13 mouse cellular contexts compared by ENCODE assay signal in genomic region chr17:28910139-28910538, GRCm38 (mm10). TPM values are rescaled to one million over a fixed set of nuclear protein-coding genes. Genes with fewer than 3 reads are reported as not detected.
DNase-seq lines count a peak whose midpoint lies in the region; ATAC-seq and TF ChIP-seq lines count a peak whose summit lies in the region.
"Had no signal": no experiment of that assay in that cellular context is flagged by ENCODE, and none has a peak within 500 bp of the region (broad histone marks: within the 10 kb centered on the region; RNA-seq: fewer than 3 reads in every experiment).

No protein-coding gene starts in this region.

- no peak overlapping the region for H3K27ac ChIP-seq in heart, embryonic 12.5 days (ENCODE audit: poor library complexity, severe bottlenecking)
- no peak overlapping the region for H3K27ac ChIP-seq in ES-Bruce4 (ENCODE audit: insufficient read depth, low read length)
- no peak overlapping the region for H3K27ac ChIP-seq in limb, embryonic 10.5 days
- H3K27ac ChIP-seq: limb, embryonic 15.5 days had no signal

- no peak for TF ChIP-seq POLR2A in ES-Bruce4 (IDR thresholded peaks at IDR 0.05; ENCODE audit: insufficient read depth, low read length)

- H3K9me3 ChIP-seq in heart, embryonic 12.5 days (replicated peaks): no peaks in the 10 kb centered on the region
- no peaks in the 10 kb centered on the region for H3K9me3 ChIP-seq in ES-Bruce4 (replicated peaks; ENCODE audit: control insufficient read depth, insufficient read depth, low read length, poor library complexity, severe bottlenecking)
- H3K9me3 ChIP-seq in limb, embryonic 10.5 days (replicated peaks): no peaks in the 10 kb centered on the region
- H3K9me3 ChIP-seq: G1E; limb, embryonic 15.5 days had no signal

- H3K9ac ChIP-seq in heart, embryonic 12.5 days: peak overlapping the region; percentile 59; the same call in 1 of the 2 replicates
- H3K9ac ChIP-seq in ES-Bruce4 (ENCODE audit: low read depth, poor library complexity, severe bottlenecking): peak overlapping the region; percentile 58
- H3K9ac ChIP-seq: limb, embryonic 15.5 days had no signal

- DNase-seq in heart, adult 8-10 months (ENCODE audit: low spot score): no peak
- DNase-seq in induced T-regulatory cell, adult 2 months (ENCODE audit: low read depth): peak; percentile 45
- DNase-seq in limb, embryonic 10.5 days (ENCODE audit: low spot score): no peak
- DNase-seq in right cerebral cortex, postnatal 4 days: no peak
- DNase-seq in right cerebral cortex, adult 18-20 months: no peak

- peaks cover 19% of the 10 kb centered on the region for H3K27me3 ChIP-seq in heart, embryonic 12.5 days (replicated peaks)
- H3K27me3 ChIP-seq in ES-Bruce4 (ENCODE audit: control insufficient read depth, insufficient read depth, low read length, poor library complexity, severe bottlenecking): no peaks in the 10 kb centered on the region
- peaks cover 34% of the 10 kb centered on the region for H3K27me3 ChIP-seq in limb, embryonic 10.5 days (ENCODE audit: low read depth, poor library complexity, severe bottlenecking)

- peaks cover 16% of the 10 kb centered on the region for H3K4me1 ChIP-seq in heart, embryonic 12.5 days (replicated peaks)
- H3K4me1 ChIP-seq in ES-Bruce4 (ENCODE audit: control insufficient read depth, insufficient read depth, low read length): no peaks in the 10 kb centered on the region
- peaks cover 13% of the 10 kb centered on the region for H3K4me1 ChIP-seq in limb, embryonic 10.5 days

- TF ChIP-seq CTCF in ES-Bruce4 (IDR thresholded peaks at IDR 0.05; ENCODE audit: low read depth, low read length): peak; percentile 31

- H3K36me3 ChIP-seq in heart, embryonic 12.5 days: no peaks in the 10 kb centered on the region
- no peaks in the 10 kb centered on the region for H3K36me3 ChIP-seq in ES-Bruce4 (ENCODE audit: control insufficient read depth, insufficient read depth, low read length, poor library complexity, severe bottlenecking)
- H3K36me3 ChIP-seq in limb, embryonic 10.5 days: no peaks in the 10 kb centered on the region
- H3K36me3 ChIP-seq: G1E; limb, embryonic 15.5 days had no signal

- 26% methylated on average over 7 of the region's 7 CpGs for WGBS in heart, embryonic 12.5 days
- WGBS in limb, embryonic 10.5 days: 17% methylated on average over 7 of the region's 7 CpGs

- no peak overlapping the region for H3K4me3 ChIP-seq in heart, embryonic 12.5 days
- H3K4me3 ChIP-seq in ES-Bruce4 (ENCODE audit: low read depth, low read length): peak overlapping the region; percentile 41
- H3K4me3 ChIP-seq in limb, embryonic 10.5 days: 0 out of 2 replicates have a peak overlapping the region, but pooled peaks have one; percentile 45
- H3K4me3 ChIP-seq: myocyte had no signal

- peak overlapping the region; percentile 65; the same call in 1 of the 2 replicates for H3K4me2 ChIP-seq in heart, embryonic 12.5 days

- no peak for ATAC-seq in heart, embryonic 12.5 days (ENCODE audit: insufficient number of reproducible peaks, low FRiP score)
- ATAC-seq in erythroid progenitor cell, adult 5-6 weeks (replicated peaks; ENCODE audit: low FRiP score, poor library complexity, severe bottlenecking): no peak

- TF ChIP-seq EP300 in ES-Bruce4 (IDR thresholded peaks at IDR 0.05; ENCODE audit: insufficient read depth, low read depth, low read length): no peak

RNA-seq across cellular contexts. Expression of gene 4930539E08Rik, which starts 5.0 kb away (rescaled TPM):
- polyA plus RNA-seq in heart, embryonic 12.5 days (2016; fragmentation: Nextera tagmentation; extraction: Ambion mirVana): 0.04 and 0.06 TPM in 2 replicates
- total RNA-seq in heart, adult 8-10 months (2022): under 1 TPM in 1 of 4 experiments, not detected in 3; 0.06 TPM
- polyA plus RNA-seq in ES-Bruce4 (2011; ENCODE audit: insufficient read depth, insufficient read length, low read depth, missing spikeins): 1.5 and 3.0 TPM in 2 replicates
- polyA plus RNA-seq in limb, embryonic 10.5 days (2016; fragmentation: Nextera tagmentation; extraction: Ambion mirVana): 0.05 and 0.10 TPM in 2 replicates
- not detected in 2 replicates for total RNA-seq in erythroid progenitor cell, adult 5-6 weeks (2015; ENCODE audit: low replicate concordance)
- not detected in 2 replicates for total RNA-seq in erythroid progenitor cell, adult 5-6 weeks (2017; ENCODE audit: low replicate concordance)
- total RNA-seq: heart, postnatal 36 days had no signal
- polyA plus RNA-seq: G1E, myocyte had no signal

RNA-seq across cellular contexts. Expression of gene Pxt1, which starts 33.5 kb away (rescaled TPM):
- polyA plus RNA-seq in heart, embryonic 12.5 days (2016; fragmentation: Nextera tagmentation; extraction: Ambion mirVana): not detected in 2 replicates
- under 1 TPM in 2 of 4 experiments, not detected in 2; 0.26 to 0.31 TPM for total RNA-seq in heart, adult 8-10 months (2022)
- polyA plus RNA-seq in ES-Bruce4 (2011; ENCODE audit: insufficient read depth, insufficient read length, low read depth, missing spikeins): 0.67 and 2.4 TPM in 2 replicates
- 0.24 and 0.45 TPM in 2 replicates for polyA plus RNA-seq in limb, embryonic 10.5 days (2016; fragmentation: Nextera tagmentation; extraction: Ambion mirVana)
- total RNA-seq in erythroid progenitor cell, adult 5-6 weeks (2015; ENCODE audit: low replicate concordance): 3.2 TPM in 1 of 2 replicates, not detected in the other
- not detected in 2 replicates for total RNA-seq in erythroid progenitor cell, adult 5-6 weeks (2017; ENCODE audit: low replicate concordance)
- total RNA-seq: G1E had no signal
- polyA plus RNA-seq: embryonic facial prominence, embryonic 14.5 days; limb, embryonic 15.5 days; myocyte had no signal

RNA-seq across cellular contexts. Expression of gene Kctd20, which starts 41.6 kb away (rescaled TPM):
- polyA plus RNA-seq in heart, embryonic 12.5 days (2016; fragmentation: Nextera tagmentation; extraction: Ambion mirVana): 75.8 and 77.5 TPM in 2 replicates
- total RNA-seq in heart, adult 8-10 months (2022): 10 to 100 TPM; 33.5 to 58.8 (median 54.0) TPM
- 75.3 and 77.9 TPM in 2 replicates for polyA plus RNA-seq in ES-Bruce4 (2011; ENCODE audit: insufficient read depth, insufficient read length, low read depth, missing spikeins)
- 121 and 129 TPM in 2 replicates for polyA plus RNA-seq in limb, embryonic 10.5 days (2016; fragmentation: Nextera tagmentation; extraction: Ambion mirVana)
- 63.1 and 88.4 TPM in 2 replicates for total RNA-seq in erythroid progenitor cell, adult 5-6 weeks (2015; ENCODE audit: low replicate concordance)
- 82.3 and 128 TPM in 2 replicates for total RNA-seq in erythroid progenitor cell, adult 5-6 weeks (2017; ENCODE audit: low replicate concordance)

RNA-seq across cellular contexts. Expression of gene Pnpla1, which starts 51.9 kb away (rescaled TPM):
- polyA plus RNA-seq in heart, embryonic 12.5 days (2016; fragmentation: Nextera tagmentation; extraction: Ambion mirVana): 0.05 TPM in 1 of 2 replicates, not detected in the other
- under 1 TPM in 2 of 4 experiments, not detected in 2; 0.05 to 0.11 TPM for total RNA-seq in heart, adult 8-10 months (2022)
- polyA plus RNA-seq in ES-Bruce4 (2011; ENCODE audit: insufficient read depth, insufficient read length, low read depth, missing spikeins): 0.15 TPM in 1 of 2 replicates, not detected in the other
- polyA plus RNA-seq in limb, embryonic 10.5 days (2016; fragmentation: Nextera tagmentation; extraction: Ambion mirVana): 0.03 and 0.04 TPM in 2 replicates
- total RNA-seq in erythroid progenitor cell, adult 5-6 weeks (2015; ENCODE audit: low replicate concordance): 2.2 TPM in 1 of 2 replicates, not detected in the other
- not detected in 2 replicates for total RNA-seq in erythroid progenitor cell, adult 5-6 weeks (2017; ENCODE audit: low replicate concordance)
- total RNA-seq: G1E; heart, postnatal 36 days had no signal
- polyA plus RNA-seq: G1E, myocyte had no signal
